Mouse (Mus musculus) neural tube, embryonic 10.5 days (tissue): Measurements from ENCODE around the gene Mylk.

Experiments used
- DNase-seq: peaks from one replicate; pipeline ENCODE4 v3.0.0-alpha.2; 2017; ENCODE audit warnings: low spot score; ENCODE audit errors: extremely low spot score

Gene Mylk

DNA sequence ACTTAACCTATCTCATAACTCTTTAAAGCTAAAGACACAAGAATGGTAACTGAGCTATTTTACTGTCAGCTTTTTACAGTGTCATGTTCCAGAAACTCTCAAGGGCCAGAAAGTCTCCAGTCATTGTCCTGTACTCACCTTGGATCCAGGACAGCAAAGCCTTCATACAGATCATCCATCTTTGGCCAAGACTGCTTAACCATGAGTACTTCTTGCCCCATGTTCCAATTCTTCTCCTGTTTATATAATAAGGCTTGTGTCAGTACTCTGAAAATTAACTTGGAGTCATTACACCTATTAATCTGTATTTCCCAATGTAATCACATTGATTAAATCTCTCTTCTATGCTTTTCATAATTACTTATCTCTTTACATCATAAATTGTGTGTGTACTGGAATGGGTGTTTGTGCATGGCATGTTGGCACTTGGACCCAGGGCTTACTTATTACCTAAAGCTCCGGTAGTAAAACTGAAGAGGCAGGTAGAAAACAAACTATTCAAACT is 273.5 kb downstream of the Mylk start:
- DNase-seq, result no peak

DNA sequence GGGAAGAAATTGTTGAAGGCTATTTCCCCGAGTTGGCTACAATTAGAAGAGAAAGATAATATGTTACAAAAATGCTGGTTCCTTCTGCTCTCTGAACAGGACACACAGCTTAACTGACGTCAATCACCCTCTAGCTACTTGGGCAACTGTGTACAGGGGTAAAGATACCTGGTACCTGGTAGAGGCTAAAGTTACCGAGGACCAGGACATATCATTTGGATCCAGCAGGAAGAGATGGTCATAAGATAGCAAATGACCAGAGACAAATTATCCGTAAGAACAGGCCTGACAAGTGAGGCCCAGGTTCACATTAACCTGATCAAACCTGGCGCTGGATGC is 276.9 kb downstream of the Mylk start:
- DNase-seq, result no peak

DNA sequence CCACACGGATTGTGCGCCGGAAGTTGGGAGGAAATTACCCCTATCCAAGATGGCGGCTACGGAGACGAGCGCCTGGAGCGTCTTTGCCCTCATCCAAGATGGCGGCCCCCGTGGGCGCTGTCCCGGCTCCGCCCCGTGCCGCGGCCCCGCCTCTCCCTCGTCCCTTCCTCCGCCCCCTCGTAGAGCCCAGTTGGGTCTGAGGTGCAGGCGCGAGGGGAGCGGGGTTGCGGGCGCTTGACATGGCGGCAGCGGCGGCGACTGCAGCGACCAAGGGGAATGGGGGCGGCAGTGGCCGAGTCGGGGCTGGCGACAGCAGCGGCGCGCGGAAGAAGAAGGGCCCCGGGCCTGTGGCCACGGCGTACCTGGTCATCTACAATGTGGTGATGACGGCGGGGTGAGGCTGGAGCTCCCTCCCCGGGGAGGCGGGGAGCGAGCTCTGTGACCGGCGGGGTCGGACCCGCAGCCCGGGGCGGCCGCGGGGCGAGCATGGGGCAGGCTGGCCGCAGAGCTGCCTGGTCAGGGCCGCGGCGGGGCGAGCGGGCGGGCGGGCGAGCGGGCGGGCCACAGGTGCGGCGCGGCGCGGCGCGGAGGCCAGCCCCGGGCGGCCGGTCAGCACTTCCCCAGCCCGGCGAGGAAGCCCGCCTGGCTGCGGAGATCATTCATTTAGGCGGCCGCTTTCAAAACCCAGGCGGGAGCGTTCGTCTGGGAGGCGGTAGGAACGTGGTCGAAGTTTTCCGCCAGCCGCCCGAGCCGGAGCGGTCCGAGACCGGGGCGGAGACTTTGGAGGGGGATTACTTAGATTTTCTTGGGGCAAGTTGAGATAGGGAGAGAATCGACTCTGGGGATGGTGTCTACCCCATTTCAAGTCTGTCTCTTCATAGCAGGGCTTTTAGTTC is 277.5 kb downstream of the Mylk start, which contains the start of gene Hacd2:
Gene Hacd2 (plus strand): TSS at position 187 of the 896 bp plus-strand sequence.
- DNase-seq, result peak; percentile 92

DNA sequence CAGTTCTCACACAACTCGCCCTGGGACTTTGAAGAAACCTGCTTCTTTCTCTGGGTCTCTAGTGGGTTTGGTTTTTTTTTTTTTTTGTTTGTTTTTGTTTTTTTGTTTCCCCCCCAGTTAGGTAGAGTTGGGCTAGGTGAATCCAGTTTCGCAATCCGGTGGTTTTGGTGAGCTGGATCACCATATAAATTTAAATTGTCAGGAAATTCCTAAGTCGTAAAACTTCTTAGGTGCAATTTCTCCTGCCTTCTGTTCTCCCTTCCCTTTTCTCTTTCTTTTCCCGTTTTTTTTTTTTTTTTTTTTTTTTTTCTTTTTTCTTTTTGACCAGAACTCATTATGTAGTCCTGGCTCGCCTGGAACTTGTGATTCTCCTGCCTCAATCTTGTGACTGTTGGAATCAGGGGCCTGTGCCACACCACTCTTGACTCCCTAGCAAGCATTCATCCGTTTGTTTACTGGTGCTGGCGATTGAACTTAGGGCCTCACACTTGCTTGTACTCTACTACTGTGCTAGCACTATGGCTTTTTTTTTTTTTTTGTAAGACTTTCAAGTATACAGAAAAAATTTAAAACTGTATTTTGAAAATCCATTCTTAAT is 278.2 kb downstream of the Mylk start:
- no peak for DNase-seq

DNA sequence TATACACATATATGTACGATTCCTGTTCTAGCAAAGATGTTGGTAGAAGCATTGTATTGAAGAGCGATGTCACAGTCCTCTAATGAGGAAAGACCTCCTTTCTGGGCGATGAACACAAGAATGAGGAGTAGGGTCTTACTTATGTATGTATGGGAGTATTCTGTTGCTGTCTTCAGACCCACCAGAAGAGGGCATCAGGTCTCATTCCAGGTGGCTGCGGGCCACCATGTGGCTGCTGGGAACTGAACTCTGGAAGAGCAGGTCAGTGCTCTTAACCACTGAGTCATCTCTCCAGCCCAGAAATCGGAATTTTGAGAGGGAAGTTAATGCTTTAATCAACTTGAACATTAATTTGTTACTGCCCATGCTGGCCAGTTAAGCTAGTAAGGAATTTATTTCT is 279.3 kb downstream of the Mylk start:
- DNase-seq, result no peak

DNA sequence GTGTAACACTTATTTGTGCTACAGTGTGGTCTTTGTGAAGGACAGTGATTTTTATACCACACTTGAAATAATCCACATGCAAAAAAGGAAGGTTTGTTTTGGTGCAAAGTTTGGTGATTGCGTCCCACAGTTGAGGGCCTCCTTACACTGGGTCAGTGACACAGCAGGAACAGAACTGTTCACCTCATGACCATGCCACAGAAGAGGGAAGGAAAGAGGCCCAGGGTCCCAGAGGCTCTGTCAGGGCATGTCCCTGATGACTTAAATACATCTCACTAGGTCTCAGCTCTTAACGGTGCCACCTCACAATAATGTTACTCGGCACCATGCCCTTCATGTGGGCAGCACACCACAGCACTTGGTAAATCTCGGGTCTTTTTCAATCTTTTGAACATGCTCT is 280.3 kb downstream of the Mylk start:
- DNase-seq, result no peak

DNA sequence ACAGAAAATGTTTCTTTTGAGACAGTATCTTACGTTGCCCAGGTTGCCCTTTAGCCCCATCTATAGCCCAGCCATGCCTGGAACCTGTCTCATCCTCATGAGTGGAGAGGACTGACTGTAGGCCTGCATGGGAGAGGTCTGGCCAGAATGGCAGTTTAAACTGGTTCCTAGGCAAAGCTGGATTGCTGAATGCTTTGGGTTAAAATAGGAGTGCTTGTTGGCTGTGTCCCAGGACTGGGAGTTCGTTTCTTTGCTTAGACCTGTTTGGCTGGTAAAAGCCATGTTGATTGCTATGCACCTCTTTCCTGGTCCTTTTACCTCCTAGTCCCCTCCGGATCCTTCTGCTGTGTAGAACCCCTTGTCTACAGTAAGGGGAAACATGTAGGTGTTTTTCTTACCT is 288.2 kb downstream of the Mylk start:
- no peak for DNase-seq

DNA sequence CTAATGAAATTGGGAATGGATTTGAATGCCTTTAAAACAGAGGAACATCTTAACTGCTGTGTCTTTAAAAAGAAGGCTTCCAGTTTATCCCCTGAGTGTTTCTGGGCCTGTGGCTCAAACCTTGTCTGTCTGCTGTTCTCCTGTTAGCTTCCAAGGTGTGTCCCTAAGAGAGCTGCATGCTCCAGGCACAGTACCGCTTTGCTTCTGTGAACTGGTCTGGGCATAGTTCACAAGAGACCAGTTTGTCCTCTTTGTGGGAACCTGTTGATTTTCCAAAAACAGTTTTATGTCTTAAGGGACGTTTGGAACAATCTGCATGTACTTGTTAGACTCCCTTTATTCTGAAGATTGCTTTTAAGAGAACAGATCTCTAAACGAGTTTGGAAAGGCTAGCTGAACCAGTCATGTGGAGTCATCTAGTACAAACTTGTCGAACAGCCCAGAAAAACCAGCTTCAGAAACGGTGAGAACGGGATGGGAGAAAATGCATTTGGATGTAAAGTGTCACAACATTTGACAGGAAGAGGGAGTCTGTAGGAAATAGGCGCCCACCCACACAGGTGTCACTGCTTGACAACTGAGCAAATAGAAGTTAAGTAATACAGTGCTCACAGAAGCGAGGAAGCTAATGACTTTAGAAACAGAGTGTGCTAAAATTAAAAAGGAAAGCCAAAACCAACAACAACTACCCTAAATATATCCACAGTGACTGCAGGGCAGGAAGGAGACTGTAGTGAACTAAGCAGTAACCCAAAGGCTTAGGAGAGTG is 289.0 kb downstream of the Mylk start:
- no peak for DNase-seq

DNA sequence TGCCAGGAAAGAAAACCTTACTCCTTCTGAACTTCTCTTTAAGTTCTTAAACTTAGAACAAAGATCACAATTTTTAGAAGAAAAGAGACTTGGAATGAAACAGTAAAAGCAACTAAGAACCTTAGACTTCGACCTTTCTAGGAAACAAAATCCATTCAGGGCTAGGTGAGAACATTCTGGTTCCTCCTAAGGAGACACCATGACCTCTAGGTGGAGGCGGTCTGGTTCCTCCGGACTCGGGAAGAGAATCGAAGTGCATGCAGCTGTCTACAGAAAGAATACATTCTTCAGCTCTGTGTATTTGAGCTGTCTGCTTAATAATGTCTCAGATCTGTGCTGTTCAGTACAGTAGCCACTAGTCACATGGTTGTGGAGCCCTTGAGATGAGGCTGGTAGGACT is 290.0 kb downstream of the Mylk start:
- no peak for DNase-seq

DNA sequence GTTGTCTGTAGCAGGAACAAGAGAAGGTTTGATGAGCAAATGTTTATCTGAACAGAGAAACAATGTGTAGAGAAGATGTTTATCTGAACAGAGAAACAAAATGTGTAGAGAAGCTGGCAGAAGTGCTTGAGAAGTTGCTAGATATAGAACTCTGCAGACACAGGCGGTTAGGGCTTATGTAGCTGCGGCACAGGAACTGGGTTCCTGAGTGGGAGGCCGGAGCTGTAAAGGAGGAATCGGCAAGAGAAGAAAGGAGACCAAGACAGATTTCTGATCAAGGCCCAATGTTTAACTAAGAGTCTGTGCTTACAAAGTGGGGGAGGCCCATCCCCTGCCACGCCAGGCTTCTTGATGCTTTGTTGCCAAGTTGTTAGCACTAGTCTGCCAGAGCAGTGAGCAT is 291.7 kb downstream of the Mylk start:
- DNase-seq, result no peak

DNA sequence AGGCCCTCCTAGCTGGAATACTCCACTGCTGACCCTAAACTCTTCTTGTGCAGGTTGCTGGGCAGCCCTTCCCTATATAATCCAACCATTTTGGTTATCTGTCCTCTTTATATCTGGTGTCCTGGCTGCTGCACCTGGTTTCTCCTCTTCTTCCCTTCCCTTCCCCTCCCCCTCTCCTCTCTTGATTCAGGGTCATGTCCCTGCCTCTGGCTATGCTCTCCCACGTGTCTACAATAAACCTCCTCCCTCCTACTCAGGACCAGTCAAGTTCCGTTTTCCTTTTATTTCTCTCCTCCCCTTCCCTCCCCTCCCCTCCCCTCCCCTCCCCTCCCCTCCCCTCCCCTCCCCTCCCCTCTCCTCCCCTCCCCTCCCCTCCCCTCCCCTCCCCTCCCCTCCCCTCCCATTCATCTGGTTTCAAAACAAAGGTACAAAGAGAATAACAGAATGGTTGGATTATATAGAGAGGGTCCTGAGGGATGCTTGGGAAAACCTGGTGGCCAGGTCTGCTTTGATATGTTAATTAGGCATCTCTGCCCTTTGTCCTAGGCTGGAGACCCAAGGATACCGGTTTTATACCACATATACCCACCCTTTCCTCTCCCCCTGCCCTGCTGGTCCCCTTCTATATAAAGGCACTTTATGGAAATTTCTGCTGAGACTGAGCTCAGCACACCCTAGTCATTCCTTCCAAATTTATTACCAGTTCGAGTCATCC is 293.5 kb downstream of the Mylk start:
- no peak for DNase-seq

DNA sequence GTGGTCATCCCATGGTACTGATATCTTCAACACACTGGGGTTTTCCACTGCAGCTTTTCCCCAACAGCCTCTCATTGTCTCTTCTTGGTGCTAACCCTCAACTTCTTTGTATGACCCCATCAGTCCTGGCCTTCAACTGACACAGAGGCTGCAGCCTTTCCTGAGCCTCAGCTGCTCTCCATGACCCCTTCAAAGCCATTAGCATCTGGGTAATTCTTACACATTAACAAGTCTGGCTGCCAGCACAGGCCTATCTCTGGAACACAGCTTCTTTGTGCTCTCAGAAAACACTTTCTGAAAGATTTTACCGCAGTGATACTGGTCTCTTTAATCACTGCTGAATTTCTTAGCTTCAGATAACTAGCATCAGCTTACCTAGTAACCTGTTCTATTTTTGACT is 295.1 kb downstream of the Mylk start:
- DNase-seq, result no peak

DNA sequence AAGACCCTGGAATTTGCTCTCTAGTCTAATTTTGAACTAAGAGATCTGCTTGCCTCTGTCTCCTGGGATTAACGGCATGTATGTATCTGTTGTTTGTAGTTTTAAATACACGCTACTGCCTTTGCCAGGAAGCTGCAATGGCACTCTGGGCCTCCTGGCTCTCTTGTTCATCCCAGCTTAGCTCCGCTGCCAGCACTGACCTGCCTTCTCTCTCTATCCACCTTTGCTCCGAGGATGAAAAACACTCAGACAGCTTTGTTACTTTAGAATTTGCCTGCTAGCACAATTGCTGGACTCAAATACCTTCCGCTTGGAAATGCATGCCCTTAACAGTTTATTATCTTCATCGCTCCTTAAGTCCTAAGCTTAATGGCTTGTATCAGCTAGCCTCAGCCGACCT is 296.0 kb downstream of the Mylk start:
- DNase-seq, result no peak

DNA sequence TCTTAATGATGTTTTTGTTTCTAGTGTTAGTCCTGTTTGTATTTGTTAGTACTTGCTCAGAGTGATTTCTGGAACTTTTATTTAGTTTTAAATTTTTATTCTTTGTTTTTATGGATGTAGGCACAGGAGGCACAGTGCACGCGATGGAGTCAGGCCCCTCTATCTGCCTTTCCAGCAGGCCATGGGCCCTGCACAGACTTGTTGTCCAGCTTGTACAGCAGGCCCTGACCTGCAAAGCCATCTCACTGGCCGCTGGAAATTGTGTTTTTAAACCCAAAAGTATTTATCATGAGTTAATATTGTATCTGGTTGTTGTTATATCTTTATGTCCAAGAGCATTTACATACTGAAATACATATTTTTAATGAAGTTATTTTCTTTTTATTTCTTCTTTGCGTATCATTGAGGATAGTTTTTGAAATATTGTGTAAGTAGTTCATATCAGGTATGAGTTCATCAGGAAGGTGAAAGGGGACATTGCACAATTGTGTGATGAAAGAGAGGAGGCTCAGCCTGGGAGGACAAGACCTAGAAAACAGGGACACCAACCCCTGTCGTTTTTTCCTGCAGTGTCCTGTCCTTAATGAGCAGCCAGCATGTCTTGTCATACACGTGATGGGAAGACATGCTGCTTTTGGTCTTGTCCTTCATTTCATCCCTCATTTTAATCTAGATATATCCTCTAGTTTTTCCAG is 301.2 kb downstream of the Mylk start:
- DNase-seq, result no peak

DNA sequence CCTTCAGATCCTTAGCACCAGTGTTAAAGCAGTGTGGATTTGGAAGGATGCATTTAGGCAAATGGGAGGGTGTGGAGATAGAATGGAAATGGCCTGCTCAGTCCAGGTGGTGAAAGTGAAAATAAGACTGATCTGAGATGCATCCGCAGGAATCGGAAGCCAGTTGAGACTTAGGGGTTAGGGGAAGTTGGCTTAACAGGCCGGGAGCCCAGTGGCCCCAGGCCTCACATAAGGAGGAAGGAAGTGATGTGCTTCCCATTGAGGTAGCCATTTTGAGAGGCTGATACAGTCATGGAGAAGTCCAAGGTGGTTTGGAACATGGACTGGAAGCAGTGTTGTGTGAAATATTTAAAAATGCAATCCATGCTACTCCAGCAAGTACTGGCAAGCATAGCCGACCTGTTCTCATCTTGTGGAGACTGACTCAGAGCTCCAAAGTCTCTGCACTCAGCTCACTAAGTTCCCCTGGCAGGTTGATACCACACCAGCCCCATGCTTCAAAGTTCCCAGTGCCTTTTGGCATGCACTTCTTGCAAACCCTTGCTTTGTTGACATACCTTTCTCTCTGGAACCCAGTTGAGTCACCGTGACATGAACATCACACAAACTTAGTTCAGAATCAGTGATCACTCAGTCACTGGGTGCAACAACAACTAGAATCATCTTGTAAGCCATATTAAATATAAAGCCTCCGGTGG is 302.4 kb downstream of the Mylk start:
- DNase-seq, result no peak

DNA sequence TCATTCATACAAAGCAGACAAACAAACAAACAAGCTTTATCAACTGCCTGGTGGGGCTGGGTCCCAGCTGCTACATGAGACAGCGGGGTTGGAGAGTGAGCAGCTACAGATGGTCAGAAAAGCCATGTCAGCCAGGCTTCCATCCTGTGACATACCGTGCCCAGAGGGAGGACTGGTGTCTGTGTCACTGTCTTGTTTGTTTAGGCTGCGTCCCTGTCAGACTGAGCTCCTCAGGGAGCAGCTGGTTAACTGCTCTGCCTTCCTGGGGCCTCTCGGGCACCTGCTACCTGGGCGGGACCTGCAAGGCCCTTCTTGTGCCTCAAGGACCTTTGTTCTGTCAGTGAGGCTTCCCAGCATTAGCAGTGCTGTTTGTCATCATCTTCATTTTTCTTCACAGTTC is 306.1 kb downstream of the Mylk start:
- no peak for DNase-seq
